Mouse (Mus musculus): ENCODE results near the gene Stx18.

- TF ChIP-seq CTCF (IDR thresholded peaks at IDR 0.05; ENCODE audit: extremely low read depth, insufficient read depth, insufficient read length, insufficient replicate concordance) (no peak), POLR2A (IDR thresholded peaks at IDR 0.05; ENCODE audit: low read depth, low read length) (no peak)
These were observed 98.6 kb downstream of the Stx18 start for GRCm38 (mm10) chr5:38137163-38137562.

All from spleen, adult 2 months (tissue).